Mouse (Mus musculus) testis, adult 2 months (tissue): ENCODE data around the gene Mkrn2os. TPM values are rescaled to one million over a fixed set of nuclear protein-coding genes. Genes with fewer than 3 reads are reported as not detected.

Experiments
- H3K27ac ChIP-seq: fragments of 200-500 bp; 2 replicates; pipeline ENCODE4 v1.5.1; 2012; ENCODE audit warnings: low read depth, low read length; ENCODE audit not compliant: control insufficient read depth, insufficient read depth
- H3K27me3 ChIP-seq: fragments of 200-500 bp; 2 replicates; pipeline ENCODE4 v1.6.1; 2012; ENCODE audit warnings: mild to moderate bottlenecking, low read length, moderate library complexity; ENCODE audit not compliant: control insufficient read depth, insufficient read depth
- H3K36me3 ChIP-seq: fragments of 200-500 bp; 2 replicates; pipeline ENCODE4 v1.6.1; 2012; ENCODE audit warnings: mild to moderate bottlenecking, low read length; ENCODE audit not compliant: control insufficient read depth, insufficient read depth
- H3K4me1 ChIP-seq: fragments of 200-500 bp; 2 replicates; pipeline ENCODE4 v1.6.1; 2012; ENCODE audit warnings: low read length; ENCODE audit not compliant: control insufficient read depth, insufficient read depth
- H3K4me3 ChIP-seq: fragments of 200-500 bp; 2 replicates; pipeline ENCODE4 v1.5.1; 2012; ENCODE audit warnings: low read depth, mild to moderate bottlenecking, low read length, moderate library complexity, mixed read lengths; ENCODE audit not compliant: control insufficient read depth
- CTCF ChIP-seq: fragments of 200-500 bp; IDR thresholded peaks from 2 replicates; pipeline ENCODE4 v1.5.1; 2012; ENCODE audit warnings: low read depth, mild to moderate bottlenecking, inconsistent platforms, low read length, moderate library complexity; ENCODE audit not compliant: control insufficient read depth, insufficient read depth, insufficient replicate concordance
- POLR2A ChIP-seq: fragments of 200-500 bp; IDR thresholded peaks from 2 replicates; pipeline ENCODE4 v1.6.1; 2012; ENCODE audit warnings: low read depth, mild to moderate bottlenecking, inconsistent platforms, low read length, moderate library complexity; ENCODE audit not compliant: control insufficient read depth
- polyA plus RNA-seq: library from polyadenylated mRNA; depleted of rRNA; stranded (reverse); fragments of >200 nt; gene quantifications from 2 replicates; pipeline ENCODE4 v1.2.3, GENCODE M21; 2012; rRNA removed

Gene Mkrn2os
- polyA plus RNA-seq, 1 experiment: 1.9 TPM

- TF ChIP-seq CTCF (no peak), POLR2A (no peak)
- Histone ChIP-seq H3K4me3 (no peak overlapping the region), H3K27me3 (no peaks in the 10 kb centered on the region), H3K27ac (no peak overlapping the region), H3K36me3 (no peaks in the 10 kb centered on the region), H3K4me1 (peaks cover 2% of the 10 kb centered on the region)
Measured at GRCm38 (mm10) chr6:115534617-115535016, 57.8 kb downstream of the Mkrn2os start.

Other genes starting within 250 kb of the Mkrn2os start
- gene Pparg, start 231.6 kb downstream of the Mkrn2os start, polyA plus RNA-seq: 1.2 and 2.0 TPM in 2 replicates
- 1.4 and 2.2 TPM in 2 replicates for gene Tsen2, start 47.9 kb downstream of the Mkrn2os start, polyA plus RNA-seq
- 137 and 145 TPM in 2 replicates for gene Mkrn2, start 9.3 kb upstream of the Mkrn2os start, polyA plus RNA-seq
- 40.1 and 44.9 TPM in 2 replicates for gene Raf1, start 84.1 kb upstream of the Mkrn2os start, polyA plus RNA-seq
- gene Tmem40, start 169.8 kb upstream of the Mkrn2os start, polyA plus RNA-seq: 0.53 and 0.93 TPM in 2 replicates
- 7.2 TPM in 2 replicates for gene Cand2, start 182.0 kb upstream of the Mkrn2os start, polyA plus RNA-seq
- gene Rpl32, start 216.2 kb upstream of the Mkrn2os start, polyA plus RNA-seq: 597 and 654 TPM in 2 replicates
- gene Efcab12, start 245.8 kb upstream of the Mkrn2os start, polyA plus RNA-seq: 26.2 and 27.6 TPM in 2 replicates